Mouse (Mus musculus) midbrain, embryonic 11.5 days (tissue): ENCODE measurements around the gene Hinfp. TPM values are rescaled to one million over a fixed set of nuclear protein-coding genes. Genes with fewer than 3 reads are reported as not detected.
A peak's percentile ranks its signal among the peaks of the same experiment; 100 is the strongest.

Experiments
- ATAC-seq: fragments of 200-750 bp; cut with Nextera tagmentation; 2 replicates; pipeline ENCODE4 v1.8.0; 2017; ENCODE audit warnings: moderate TSS enrichment, moderate library complexity; ENCODE audit not compliant: low FRiP score
- DNase-seq: peaks from one replicate; pipeline ENCODE4 v3.0.0; 2015; ENCODE audit warnings: low spot score; ENCODE audit errors: missing footprints
- H3K27ac ChIP-seq: fragments of 300-500 bp; sonication (generic); 2 replicates; pipeline ENCODE4 v1.5.1; 2014; ENCODE audit warnings: low read depth, low read length
- H3K27me3 ChIP-seq: fragments of 300-500 bp; sonication (generic); 2 replicates; pipeline ENCODE4 v1.6.1; 2014; ENCODE audit warnings: mild to moderate bottlenecking, low read length, moderate library complexity, mixed read lengths; ENCODE audit not compliant: control insufficient read depth, insufficient read depth
- H3K36me3 ChIP-seq: fragments of 300-500 bp; sonication (generic); 2 replicates; pipeline ENCODE4 v1.6.1; 2014; ENCODE audit warnings: mild to moderate bottlenecking, low read length, moderate library complexity, mixed read lengths; ENCODE audit not compliant: control insufficient read depth, insufficient read depth
- H3K4me1 ChIP-seq: fragments of 300-500 bp; sonication (generic); 2 replicates; pipeline ENCODE4 v1.6.1; 2014; ENCODE audit warnings: low read length; ENCODE audit not compliant: control insufficient read depth, insufficient read depth
- H3K4me2 ChIP-seq: fragments of 300-500 bp; sonication (generic); 2 replicates; pipeline ENCODE4 v1.6.1; 2014; ENCODE audit warnings: mild to moderate bottlenecking, moderate library complexity
- H3K4me3 ChIP-seq: fragments of 300-500 bp; sonication (generic); 2 replicates; pipeline ENCODE4 v1.5.1; 2014; ENCODE audit warnings: low read depth, low read length
- H3K9ac ChIP-seq: fragments of 300-500 bp; sonication (generic); 2 replicates; pipeline ENCODE4 v1.6.1; 2014; ENCODE audit warnings: low read length
- H3K9me3 ChIP-seq: fragments of 300-500 bp; sonication (generic); 2 replicates; pipeline ENCODE4 v1.6.1; 2016; ENCODE audit warnings: low read length; ENCODE audit not compliant: control insufficient read depth
- WGBS: fragments of 180-500 bp; shearing (Covaris S2); extraction: QIAGEN DNeasy Blood & Tissue Kit; methylation state at CpG from one replicate; pipeline ENCODE4 v1.1.7; 2014; 5-methylcytosine and 5-hydroxymethylcytosine counted together
- polyA plus RNA-seq: library from polyadenylated mRNA; unstranded; fragments of >200 nt; fragmentation: Nextera tagmentation; extraction: Ambion mirVana; gene quantifications from 2 replicates; pipeline ENCODE4 v1.2.1, GENCODE M21; 2014

The Hinfp gene
- polyA plus RNA-seq, 1 experiment from 2014 or later = 28.0 TPM

DNA sequence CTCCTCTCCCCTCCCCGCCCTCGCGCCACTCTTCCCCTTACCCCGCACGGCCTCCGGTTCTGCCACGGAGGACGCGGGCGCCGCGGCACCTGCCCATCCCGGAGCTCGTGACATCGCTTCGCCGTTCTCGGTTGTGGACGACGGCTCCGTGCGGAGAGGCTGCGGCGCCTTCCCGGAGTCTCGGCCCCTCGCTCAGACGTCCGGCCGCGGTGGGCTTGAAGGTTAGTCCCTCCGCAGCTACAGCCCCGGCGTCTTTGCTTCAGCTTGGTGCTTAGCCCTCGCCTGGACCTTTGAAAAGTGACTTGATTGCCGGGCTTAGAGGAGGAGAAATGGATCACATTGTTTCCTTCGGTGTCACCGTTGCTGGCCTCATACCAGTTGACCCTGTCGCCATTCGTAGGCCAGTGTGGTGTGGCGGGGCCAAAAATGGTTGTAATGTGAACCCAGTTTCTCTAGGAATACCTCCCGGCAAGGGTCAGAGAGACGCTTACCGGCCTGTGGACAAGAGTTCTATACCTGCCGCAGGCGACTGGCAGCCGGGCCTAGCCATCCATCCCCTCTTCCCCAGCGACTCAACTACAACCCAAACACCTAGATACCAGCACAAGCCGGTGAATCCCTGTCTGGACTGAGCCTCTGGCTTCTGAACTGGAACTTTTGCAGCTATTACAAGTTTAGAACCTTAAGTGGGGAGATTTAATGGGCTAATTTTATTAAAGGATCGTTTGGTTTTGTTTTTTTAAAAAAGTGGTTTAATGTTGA, 30.0 kb upstream of the Hinfp start:
- peaks cover 25% of the 10 kb centered on the region for H3K36me3 ChIP-seq

GRCm38 (mm10) chr9:44334396-44335330, 29.2 kb upstream of the Hinfp start, which contains the start of gene H2afx:
H2afx (plus strand) TSS chr9:44334694.
- peaks cover 25% of the 10 kb centered on the region for H3K36me3 ChIP-seq
- DNase-seq (peak; percentile 100), ATAC-seq (peak; percentile 97)
- under 1% methylated on average over 83 of the region's 91 CpGs for WGBS
- peak within 1 kb of the TSS; percentile 77 for H3K4me2 ChIP-seq
- H3K4me1 ChIP-seq = peaks cover 11% of the 10 kb centered on the region
- peak within 1 kb of the TSS; percentile 65 for H3K4me3 ChIP-seq
- 0 out of 2 replicates have a peak, but pooled peaks cover 3% of the 10 kb centered on the region for H3K9me3 ChIP-seq
- H3K27ac ChIP-seq = peak within 1 kb of the TSS; percentile 95
- no peaks in the 10 kb centered on the region for H3K27me3 ChIP-seq
- peak within 1 kb of the TSS; percentile 89 for H3K9ac ChIP-seq

More for the DNA sequence above, 30.0 kb upstream of the Hinfp start:
- Histone ChIP-seq H3K4me1 (peaks cover 11% of the 10 kb centered on the region), H3K4me3 (peak overlapping the region; percentile 65), H3K9ac (peak overlapping the region; percentile 89), H3K27me3 (no peaks in the 10 kb centered on the region), H3K27ac (peak overlapping the region; percentile 95), H3K9me3 (0 out of 2 replicates have a peak, but pooled peaks cover 3% of the 10 kb centered on the region), H3K4me2 (peak overlapping the region; percentile 77)
- ATAC-seq = no peak
- DNase-seq = peak; percentile 96
- WGBS = under 1% methylated on average over 46 of the region's 50 CpGs

DNA sequence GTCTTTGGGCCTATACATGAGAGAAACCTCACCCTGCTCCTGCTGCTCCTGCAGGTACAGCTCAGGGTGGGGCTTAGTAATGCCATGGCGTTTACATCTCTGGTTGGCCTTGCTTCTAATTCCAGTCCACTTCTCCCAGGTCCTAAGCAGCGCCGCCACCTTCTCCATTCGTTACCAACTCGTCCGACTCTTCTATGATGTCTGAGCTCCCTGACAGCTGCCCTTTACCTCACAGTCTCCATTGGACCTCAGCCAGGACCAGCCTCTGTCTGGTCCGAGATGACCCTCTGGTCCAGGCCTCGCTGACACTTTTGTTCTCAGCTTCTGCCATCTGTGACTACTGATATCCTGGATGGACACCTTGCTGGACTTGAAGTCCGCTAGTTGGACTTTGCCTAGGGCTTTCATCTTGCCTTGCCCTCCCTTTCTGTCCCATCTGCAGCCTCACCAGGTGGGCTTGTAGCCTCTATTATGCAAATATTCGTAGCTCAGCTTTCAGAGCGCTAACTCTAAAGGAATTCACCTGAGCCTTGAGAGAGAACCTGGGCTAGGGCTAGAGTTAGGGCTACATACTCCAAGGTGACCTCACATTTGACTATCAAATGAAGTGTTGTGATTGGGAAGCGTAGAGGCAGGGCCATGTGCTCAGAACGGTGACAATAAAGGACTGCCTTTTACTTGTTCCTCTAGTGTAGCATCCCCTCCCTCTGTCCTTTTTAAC, 27.6 kb upstream of the Hinfp start:
- no peak for DNase-seq

GRCm38 (mm10) chr9:44330736-44331135, 25.3 kb upstream of the Hinfp start:
- ATAC-seq = no peak
- Histone ChIP-seq H3K9me3 (0 out of 2 replicates have a peak, but pooled peaks cover 3% of the 10 kb centered on the region), H3K27me3 (no peaks in the 10 kb centered on the region), H3K4me3 (no peak overlapping the region), H3K4me2 (no peak overlapping the region), H3K27ac (no peak overlapping the region), H3K4me1 (peaks cover 9% of the 10 kb centered on the region), H3K36me3 (peaks cover 26% of the 10 kb centered on the region), H3K9ac (no peak overlapping the region)
- 92% methylated on average over 6 of the region's 6 CpGs for WGBS
- DNase-seq = no peak

More for the DNA sequence above, 27.6 kb upstream of the Hinfp start:
- H3K27ac ChIP-seq = no peak overlapping the region
- no peak overlapping the region for H3K4me3 ChIP-seq
- no peak overlapping the region for H3K9ac ChIP-seq
- H3K9me3 ChIP-seq = 0 out of 2 replicates have a peak, but pooled peaks cover 3% of the 10 kb centered on the region
- WGBS = 95% methylated on average over 13 of the region's 13 CpGs
- peaks cover 11% of the 10 kb centered on the region for H3K4me1 ChIP-seq
- no peak overlapping the region for H3K4me2 ChIP-seq
- peaks cover 31% of the 10 kb centered on the region for H3K36me3 ChIP-seq
- no peaks in the 10 kb centered on the region for H3K27me3 ChIP-seq
- ATAC-seq = no peak

DNA sequence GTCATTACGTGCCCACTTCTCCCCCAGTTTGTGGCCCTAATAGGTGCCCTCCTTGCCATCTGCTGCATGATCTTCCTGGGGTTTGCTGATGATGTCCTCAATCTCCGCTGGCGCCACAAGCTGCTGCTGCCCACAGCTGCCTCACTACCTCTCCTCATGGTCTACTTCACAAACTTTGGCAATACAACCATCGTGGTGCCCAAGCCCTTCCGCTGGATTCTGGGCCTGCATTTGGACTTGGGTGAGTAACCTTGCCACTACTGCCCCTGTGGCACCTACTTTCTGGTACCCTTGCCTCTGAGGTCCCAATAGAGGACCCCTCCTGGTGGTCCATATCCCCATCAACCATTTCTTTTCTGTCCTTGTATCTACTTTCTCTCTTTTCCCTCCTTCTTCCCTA, 22.5 kb upstream of the Hinfp start:
- Histone ChIP-seq H3K27ac (no peak overlapping the region), H3K27me3 (no peaks in the 10 kb centered on the region)

DNA sequence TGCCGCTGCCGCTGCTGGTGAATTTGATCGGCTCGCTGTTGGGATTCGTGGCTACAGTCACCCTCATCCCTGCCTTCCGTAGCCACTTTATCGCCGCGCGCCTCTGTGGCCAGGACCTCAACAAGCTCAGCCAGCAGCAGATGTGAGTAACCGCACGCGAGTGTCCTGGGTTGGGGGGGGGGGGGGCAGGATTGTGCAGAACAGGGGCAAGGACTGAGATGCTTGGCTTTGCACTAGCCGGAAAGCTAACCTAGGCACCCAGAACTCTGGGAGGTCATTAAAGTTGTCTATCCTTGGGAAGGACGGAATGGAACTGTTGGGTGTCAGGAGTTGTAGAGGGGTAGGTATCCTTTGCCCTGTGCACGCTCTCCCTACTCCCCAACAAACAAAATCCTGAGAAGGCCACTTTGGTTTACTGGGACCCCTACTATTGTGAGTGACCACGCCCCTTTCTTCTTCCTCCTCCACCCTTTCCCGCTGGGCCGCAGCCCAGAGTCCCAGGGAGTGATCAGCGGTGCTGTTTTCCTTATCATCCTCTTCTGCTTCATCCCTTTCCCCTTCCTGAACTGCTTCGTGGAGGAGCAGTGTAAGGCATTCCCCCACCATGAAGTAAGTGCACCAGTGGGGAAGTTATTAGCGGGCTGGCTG, 21.7 kb upstream of the Hinfp start:
- H3K9ac ChIP-seq = peak overlapping the region; percentile 73
- peak; percentile 65; the same call in 1 of the 2 replicates for ATAC-seq
- no peaks in the 10 kb centered on the region for H3K27me3 ChIP-seq
- H3K27ac ChIP-seq = peak overlapping the region; percentile 85
- peak overlapping the region; percentile 72 for H3K4me2 ChIP-seq
- under 1% methylated on average over 22 of the region's 22 CpGs for WGBS
- H3K4me3 ChIP-seq = peak overlapping the region; percentile 73
- peaks cover 9% of the 10 kb centered on the region for H3K36me3 ChIP-seq
- H3K4me1 ChIP-seq = peaks cover 10% of the 10 kb centered on the region
- DNase-seq = peak; percentile 94
- H3K9me3 ChIP-seq = no peaks in the 10 kb centered on the region

More for the DNA sequence above, 22.5 kb upstream of the Hinfp start:
- H3K9ac ChIP-seq = no peak overlapping the region; the same call in 1 of the 2 replicates
- H3K4me3 ChIP-seq = peak overlapping the region; percentile 73; the same call in 1 of the 2 replicates
- DNase-seq = peak; percentile 72
- peak overlapping the region; percentile 72 for H3K4me2 ChIP-seq
- H3K4me1 ChIP-seq = peaks cover 10% of the 10 kb centered on the region
- no peaks in the 10 kb centered on the region for H3K9me3 ChIP-seq
- no peak for ATAC-seq
- peaks cover 15% of the 10 kb centered on the region for H3K36me3 ChIP-seq
- WGBS = 95% methylated on average over 5 of the region's 5 CpGs

DNA sequence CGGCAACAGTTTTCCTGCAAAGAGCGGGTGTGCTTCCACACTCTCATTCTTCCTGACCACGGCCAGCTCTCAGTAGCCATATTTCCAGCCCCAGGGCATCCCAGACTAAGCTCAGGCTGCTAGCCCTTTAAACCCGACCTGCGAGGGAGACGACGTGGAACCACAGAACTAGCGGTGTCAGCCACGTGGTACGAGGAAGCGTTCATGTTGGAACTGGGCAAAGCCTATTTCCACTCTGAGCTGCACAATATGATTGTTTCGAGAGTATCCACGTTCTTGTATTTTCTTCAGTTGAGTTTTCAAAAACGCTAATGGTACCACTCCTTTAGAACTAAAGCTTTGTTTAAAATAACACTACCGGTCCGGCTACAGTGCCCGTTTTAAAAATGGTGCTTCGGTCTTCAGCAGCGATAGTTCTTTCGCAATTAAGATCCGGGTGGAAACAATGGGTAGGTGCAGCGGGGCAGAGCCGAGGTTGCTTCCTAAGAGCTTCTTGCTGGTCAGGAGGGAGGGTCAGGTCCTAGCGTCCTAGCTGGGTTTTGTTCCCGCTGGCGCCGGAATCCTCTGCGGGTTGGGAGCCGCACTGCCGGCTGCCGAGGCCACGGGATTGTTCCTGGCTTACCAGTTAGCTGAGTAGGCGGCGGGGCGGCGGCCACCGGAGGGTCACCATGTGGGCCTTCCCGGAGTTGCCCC, 21.0 kb upstream of the Hinfp start:
- H3K4me2 ChIP-seq = peak overlapping the region; percentile 72
- DNase-seq (peak; percentile 96), ATAC-seq (peak; percentile 92)
- H3K27me3 ChIP-seq = no peaks in the 10 kb centered on the region
- H3K9ac ChIP-seq = peak overlapping the region; percentile 73
- H3K36me3 ChIP-seq = peaks cover 6% of the 10 kb centered on the region; the same call in 1 of the 2 replicates
- H3K9me3 ChIP-seq = no peaks in the 10 kb centered on the region
- peaks cover 10% of the 10 kb centered on the region for H3K4me1 ChIP-seq
- peak overlapping the region; percentile 73 for H3K4me3 ChIP-seq
- WGBS = under 1% methylated on average over 38 of the region's 38 CpGs
- peak overlapping the region; percentile 85 for H3K27ac ChIP-seq
